Mouse (Mus musculus) brain, embryonic 14.5 days (tissue): Measurements from ENCODE around the gene Pam.

Experiments used
- CTCF ChIP-seq: fragments of 200-500 bp; IDR thresholded peaks from 2 replicates; pipeline ENCODE4 v1.5.1; 2012; ENCODE audit warnings: inconsistent platforms, mild to moderate bottlenecking, moderate library complexity, borderline replicate concordance; ENCODE audit not compliant: insufficient read depth, insufficient read length; ENCODE audit errors: extremely low read depth
- POLR2A ChIP-seq: fragments of 200-500 bp; IDR thresholded peaks from 2 replicates; pipeline ENCODE4 v1.6.1; 2012; ENCODE audit warnings: mild to moderate bottlenecking, inconsistent platforms, borderline replicate concordance; ENCODE audit not compliant: poor library complexity, insufficient read depth, insufficient read length, severe bottlenecking; ENCODE audit errors: extremely low read depth

- no peak for TF ChIP-seq CTCF
- no peak for TF ChIP-seq POLR2A
These were observed 192.6 kb downstream of the Pam start for GRCm38 (mm10) chr1:97902830-97903229.
